Mouse (Mus musculus): ENCODE results near the gene Atp6v1e1. TPM values are rescaled to one million over a fixed set of nuclear protein-coding genes. Genes with fewer than 3 reads are reported as not detected.
A peak's percentile ranks its signal among the peaks of the same experiment; 100 is the strongest.
"Not testable (repeated sequence)": the region's sequence is repeated elsewhere in the genome, so short reads cannot be mapped to it uniquely, and the experiment has no call there.

The Atp6v1e1 gene
- polyA plus RNA-seq, 1 experiment, result 322 TPM

- H3K27ac ChIP-seq (ENCODE audit: insufficient read depth, low read depth, low read length), result peak overlapping the region; percentile 94
- peak overlapping the region; percentile 82 for H3K4me3 ChIP-seq (ENCODE audit: insufficient read depth, low read length)
- peaks cover 6% of the 10 kb centered on the region for H3K4me1 ChIP-seq (ENCODE audit: control insufficient read depth, insufficient read depth, low read length)
- TF ChIP-seq POLR2A (IDR thresholded peaks at IDR 0.05; ENCODE audit: borderline replicate concordance, low read depth, low read length) (no peak), CTCF (IDR thresholded peaks at IDR 0.05; ENCODE audit: low read depth, low read length) (no peak)
Observed at GRCm38 (mm10) chr6:120821715-120822114, 878 bp downstream of the Atp6v1e1 start.

DNA sequence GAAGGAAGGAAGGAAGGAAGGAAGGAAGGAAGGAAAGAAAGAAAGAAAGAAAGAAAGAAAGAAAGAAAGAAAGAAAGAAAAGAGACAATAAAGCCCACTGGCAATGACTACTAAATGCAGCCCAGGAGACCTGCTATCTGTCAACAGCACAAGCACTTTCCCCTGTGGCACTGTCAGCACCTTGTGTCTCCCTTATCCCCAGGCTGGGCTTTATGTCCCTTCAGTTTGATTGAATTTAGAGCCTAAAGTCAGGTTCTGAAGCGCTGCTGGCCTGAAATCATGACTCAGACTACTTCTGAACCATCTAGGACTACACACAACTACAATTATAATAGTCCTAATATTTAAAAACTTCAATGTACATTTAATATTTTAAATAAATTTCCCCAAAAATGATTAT lies 1.7 kb downstream of the Atp6v1e1 start:
- no peak for TF ChIP-seq CTCF (IDR thresholded peaks at IDR 0.05; ENCODE audit: low read depth, low read length)
- TF ChIP-seq POLR2A (IDR thresholded peaks at IDR 0.05; ENCODE audit: borderline replicate concordance, low read depth, low read length), result no peak
- Histone ChIP-seq H3K4me3 (ENCODE audit: insufficient read depth, low read length) (peak overlapping the region; percentile 82), H3K27ac (ENCODE audit: insufficient read depth, low read depth, low read length) (peak overlapping the region; percentile 76), H3K4me1 (ENCODE audit: control insufficient read depth, insufficient read depth, low read length) (peaks cover 6% of the 10 kb centered on the region)

DNA sequence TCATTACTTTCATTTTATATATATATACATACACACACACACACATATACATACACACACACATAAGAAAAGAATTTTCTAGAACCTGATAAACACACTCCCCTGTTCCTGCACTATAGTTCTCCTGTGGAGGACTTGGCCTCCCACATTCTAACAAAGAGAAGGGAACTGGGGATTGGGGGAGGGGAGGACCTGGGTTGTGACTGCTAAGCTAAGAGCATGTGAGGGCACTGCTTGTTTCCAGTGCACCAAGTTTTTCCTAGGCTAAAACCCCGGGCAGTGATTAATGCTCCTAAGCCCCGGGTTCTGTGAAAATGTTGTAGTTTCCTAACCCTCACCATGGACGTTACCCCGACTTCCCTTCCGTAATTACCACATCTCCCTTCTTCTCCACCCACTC lies 2.4 kb downstream of the Atp6v1e1 start:
- TF ChIP-seq CTCF (IDR thresholded peaks at IDR 0.05; ENCODE audit: low read depth, low read length) (no peak), POLR2A (IDR thresholded peaks at IDR 0.05; ENCODE audit: borderline replicate concordance, low read depth, low read length) (no peak)
- Histone ChIP-seq H3K27ac (ENCODE audit: insufficient read depth, low read depth, low read length) (peak overlapping the region; percentile 76), H3K4me3 (ENCODE audit: insufficient read depth, low read length) (peak overlapping the region; percentile 82), H3K4me1 (ENCODE audit: control insufficient read depth, insufficient read depth, low read length) (peaks cover 6% of the 10 kb centered on the region)

DNA sequence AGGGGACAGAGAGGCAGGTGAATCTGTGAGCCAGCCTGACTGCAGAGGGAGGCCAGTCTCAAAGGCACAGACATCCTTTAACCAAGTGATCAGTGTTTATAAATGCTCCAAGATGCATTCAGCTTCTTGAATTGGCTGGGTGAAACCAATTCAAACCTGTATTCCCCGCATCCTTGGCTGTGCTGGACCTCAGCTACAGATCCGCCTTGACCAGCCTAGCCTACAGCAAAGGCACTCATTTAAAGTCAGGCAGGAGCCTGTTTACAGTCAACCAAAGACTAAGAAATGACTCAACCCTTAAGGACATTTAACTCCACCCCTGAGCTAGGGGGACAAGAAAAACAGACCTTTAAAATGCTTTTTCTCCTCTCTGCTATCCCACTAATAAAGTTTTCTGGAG lies 3.3 kb downstream of the Atp6v1e1 start:
- Histone ChIP-seq H3K27ac (ENCODE audit: insufficient read depth, low read depth, low read length) (no peak overlapping the region; the same call in 1 of the 2 replicates), H3K4me3 (ENCODE audit: insufficient read depth, low read length) (peak overlapping the region; percentile 33; the same call in 1 of the 2 replicates), H3K4me1 (ENCODE audit: control insufficient read depth, insufficient read depth, low read length) (peaks cover 6% of the 10 kb centered on the region)
- TF ChIP-seq POLR2A (IDR thresholded peaks at IDR 0.05; ENCODE audit: borderline replicate concordance, low read depth, low read length) (no peak), CTCF (IDR thresholded peaks at IDR 0.05; ENCODE audit: low read depth, low read length) (no peak)

DNA sequence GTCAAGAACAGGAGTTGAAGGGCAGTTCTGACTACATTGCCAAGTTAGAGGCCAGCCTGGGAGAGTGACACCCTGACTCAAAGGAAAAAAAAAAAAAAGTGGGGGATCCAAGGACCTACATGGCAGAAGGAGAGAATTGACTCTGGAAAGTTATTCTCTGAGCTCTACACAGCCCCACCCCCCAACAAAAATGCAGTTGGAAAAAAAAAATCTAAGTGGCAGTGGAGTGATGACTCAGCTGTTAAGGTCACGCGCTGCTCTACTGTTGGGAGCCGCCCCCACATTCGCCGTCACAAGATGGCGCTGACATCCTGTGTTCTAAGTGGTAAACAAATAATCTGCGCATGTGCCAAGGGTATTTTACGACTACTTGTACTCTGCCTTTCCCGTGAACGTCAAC lies 10.6 kb downstream of the Atp6v1e1 start:
- H3K4me1 ChIP-seq (ENCODE audit: control insufficient read depth, insufficient read depth, low read length); H3K27ac ChIP-seq (ENCODE audit: insufficient read depth, low read depth, low read length); H3K4me3 ChIP-seq (ENCODE audit: insufficient read depth, low read length): not testable (repeated sequence)

GRCm38 (mm10) chr6:120807738-120808081 lies 14.9 kb downstream of the Atp6v1e1 start:
- Histone ChIP-seq H3K4me3 (ENCODE audit: insufficient read depth, low read length) (no peak overlapping the region), H3K27ac (ENCODE audit: insufficient read depth, low read depth, low read length) (no peak overlapping the region), H3K4me1 (ENCODE audit: control insufficient read depth, insufficient read depth, low read length) (no peaks in the 10 kb centered on the region)
- TF ChIP-seq CTCF (IDR thresholded peaks at IDR 0.05; ENCODE audit: low read depth, low read length) (no peak), POLR2A (IDR thresholded peaks at IDR 0.05; ENCODE audit: borderline replicate concordance, low read depth, low read length) (no peak)

GRCm38 (mm10) chr6:120806999-120807737 lies 15.4 kb downstream of the Atp6v1e1 start:
- TF ChIP-seq POLR2A (IDR thresholded peaks at IDR 0.05; ENCODE audit: borderline replicate concordance, low read depth, low read length) (no peak), CTCF (IDR thresholded peaks at IDR 0.05; ENCODE audit: low read depth, low read length) (no peak)
- no peaks in the 10 kb centered on the region for H3K4me1 ChIP-seq (ENCODE audit: control insufficient read depth, insufficient read depth, low read length)
- no peak overlapping the region for H3K4me3 ChIP-seq (ENCODE audit: insufficient read depth, low read length)
- H3K27ac ChIP-seq (ENCODE audit: insufficient read depth, low read depth, low read length), result no peak overlapping the region

- TF ChIP-seq POLR2A (IDR thresholded peaks at IDR 0.05; ENCODE audit: borderline replicate concordance, low read depth, low read length), result no peak
- no peak for TF ChIP-seq CTCF (IDR thresholded peaks at IDR 0.05; ENCODE audit: low read depth, low read length)
- peaks cover 44% of the 10 kb centered on the region for H3K4me1 ChIP-seq (ENCODE audit: control insufficient read depth, insufficient read depth, low read length)
- no peak overlapping the region for H3K4me3 ChIP-seq (ENCODE audit: insufficient read depth, low read length)
- H3K27ac ChIP-seq (ENCODE audit: insufficient read depth, low read depth, low read length), result no peak overlapping the region
Observed at GRCm38 (mm10) chr6:120799581-120800041, 23.0 kb downstream of the Atp6v1e1 start.

- TF ChIP-seq CTCF (IDR thresholded peaks at IDR 0.05; ENCODE audit: low read depth, low read length), result no peak
- no peak for TF ChIP-seq POLR2A (IDR thresholded peaks at IDR 0.05; ENCODE audit: borderline replicate concordance, low read depth, low read length)
- H3K27ac ChIP-seq (ENCODE audit: insufficient read depth, low read depth, low read length), result no peak overlapping the region
- H3K4me3 ChIP-seq (ENCODE audit: insufficient read depth, low read length), result no peak overlapping the region
- H3K4me1 ChIP-seq (ENCODE audit: control insufficient read depth, insufficient read depth, low read length), result peaks cover 45% of the 10 kb centered on the region
Observed at GRCm38 (mm10) chr6:120798905-120799304, 23.7 kb downstream of the Atp6v1e1 start.

DNA sequence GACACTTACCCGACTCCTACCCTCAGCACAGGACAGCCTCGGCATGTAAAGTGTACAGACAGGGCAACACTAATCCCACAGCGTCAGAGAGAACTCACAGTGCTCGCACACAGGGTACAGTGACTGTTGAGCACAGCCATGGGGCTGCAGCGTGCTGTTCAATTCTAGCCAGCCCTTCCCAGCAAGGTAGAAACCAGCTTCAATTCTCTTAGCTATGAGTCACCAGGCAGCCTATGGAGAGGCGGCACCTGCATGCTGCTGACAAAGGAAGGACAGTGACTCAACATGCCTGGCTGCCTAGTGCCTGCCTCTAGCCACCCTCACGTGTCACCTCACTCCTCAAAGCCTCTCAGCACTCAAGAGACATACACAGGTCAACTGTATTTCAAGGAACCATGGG lies 24.6 kb downstream of the Atp6v1e1 start:
- no peak for TF ChIP-seq CTCF (IDR thresholded peaks at IDR 0.05; ENCODE audit: low read depth, low read length)
- TF ChIP-seq POLR2A (IDR thresholded peaks at IDR 0.05; ENCODE audit: borderline replicate concordance, low read depth, low read length), result no peak
- Histone ChIP-seq H3K4me3 (ENCODE audit: insufficient read depth, low read length) (no peak overlapping the region), H3K27ac (ENCODE audit: insufficient read depth, low read depth, low read length) (no peak overlapping the region), H3K4me1 (ENCODE audit: control insufficient read depth, insufficient read depth, low read length) (peaks cover 53% of the 10 kb centered on the region)

Data from bone marrow macrophage, adult 2 months (primary cell).